Mouse (Mus musculus): ENCODE data around the gene Krtap4-2.

Gene Krtap4-2

GRCm38 (mm10) chr11:99590981-99591380, 43.9 kb downstream of the Krtap4-2 start, which contains the start of gene Krtap1-3:
Gene Krtap1-3 (minus strand): TSS chr11:99591339.
- no peak for DNase-seq (ENCODE audit: low spot score in 2 of 2)

GRCm38 (mm10) chr11:99585096-99585495, 49.8 kb downstream of the Krtap4-2 start:
- DNase-seq (ENCODE audit: low spot score in 2 of 2): no peak

Measured in urinary bladder, adult 18-20 months (tissue).